Mouse (Mus musculus) embryonic facial prominence, embryonic 14.5 days (tissue): ENCODE data around the gene Cab39. TPM values are rescaled to one million over a fixed set of nuclear protein-coding genes. Genes with fewer than 3 reads are reported as not detected.

Experiments
- ATAC-seq: fragments of 200-750 bp; cut with Nextera tagmentation; 2 replicates; pipeline ENCODE4 v1.8.0; 2017; ENCODE audit warnings: low read depth, moderate number of reproducible peaks, moderate TSS enrichment
- DNase-seq: peaks from one replicate; pipeline ENCODE4 v3.0.0-alpha.2; 2015; ENCODE audit warnings: low spot score
- H3K27ac ChIP-seq: fragments of 300-500 bp; sonication (generic); replicated peaks from 2 replicates; pipeline ENCODE4 v1.5.1; 2014; ENCODE audit warnings: low read depth, mild to moderate bottlenecking, low read length, moderate library complexity
- H3K27me3 ChIP-seq: fragments of 300-500 bp; sonication (generic); replicated peaks from 2 replicates; pipeline ENCODE4 v1.6.1; 2014; ENCODE audit warnings: low read length; ENCODE audit not compliant: control insufficient read depth, insufficient read depth
- H3K36me3 ChIP-seq: fragments of 300-500 bp; sonication (generic); 2 replicates; pipeline ENCODE4 v1.6.1; 2014; ENCODE audit warnings: low read length, mixed read lengths; ENCODE audit not compliant: control insufficient read depth, insufficient read depth
- H3K4me1 ChIP-seq: fragments of 300-500 bp; sonication (generic); 2 replicates; pipeline ENCODE4 v1.6.1; 2014; ENCODE audit warnings: antibody characterized with exemption, low read length; ENCODE audit not compliant: control insufficient read depth, insufficient read depth
- H3K4me2 ChIP-seq: fragments of 300-500 bp; sonication (generic); 2 replicates; pipeline ENCODE4 v1.6.1; 2014; ENCODE audit warnings: low read depth, mild to moderate bottlenecking, low read length, moderate library complexity, mixed read lengths
- H3K4me3 ChIP-seq: fragments of 300-500 bp; sonication (generic); 2 replicates; pipeline ENCODE4 v1.5.1; 2014; ENCODE audit warnings: low read depth, mild to moderate bottlenecking, low read length
- H3K9ac ChIP-seq: fragments of 300-500 bp; sonication (generic); 2 replicates; pipeline ENCODE4 v1.6.1; 2014; ENCODE audit warnings: low read depth, mild to moderate bottlenecking, low read length, moderate library complexity, mixed read lengths
- H3K9me3 ChIP-seq: fragments of 300-500 bp; sonication (generic); 2 replicates; pipeline ENCODE4 v1.6.1; 2016; ENCODE audit warnings: low read length; ENCODE audit not compliant: control insufficient read depth
- WGBS: fragments of 180-500 bp; shearing (Covaris S2); extraction: QIAGEN DNeasy Blood & Tissue Kit; methylation state at CpG from one replicate; pipeline ENCODE4 v1.1.7; 2014; 5-methylcytosine and 5-hydroxymethylcytosine counted together
- polyA plus RNA-seq: library from polyadenylated mRNA; unstranded; fragments of >200 nt; fragmentation: Nextera tagmentation; extraction: Ambion mirVana; gene quantifications from 2 replicates; pipeline ENCODE4 v1.2.1, GENCODE M21; 2014

The Cab39 gene
- polyA plus RNA-seq, 1 experiment from 2014 or later = 45.2 TPM

DNA sequence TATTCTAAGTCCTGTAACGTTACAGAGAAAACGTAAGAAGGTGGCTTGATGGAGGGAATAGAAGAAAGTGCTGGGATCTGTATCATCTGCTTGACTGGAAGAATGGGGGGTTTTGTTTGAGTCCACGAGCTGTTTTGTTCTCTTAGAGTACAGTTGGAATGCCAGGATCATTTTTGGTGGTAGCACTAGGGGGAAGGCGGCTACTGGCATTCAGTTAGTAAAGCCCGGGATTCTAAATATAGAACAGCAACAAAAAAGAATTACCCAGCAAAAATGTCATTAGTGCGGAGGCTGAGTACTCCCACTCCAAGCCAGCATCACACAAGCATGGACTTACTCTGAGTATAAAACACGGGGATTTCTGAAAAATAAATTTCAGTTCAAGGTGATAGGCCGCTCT, 29.0 kb downstream of the Cab39 start:
- ATAC-seq (no peak), DNase-seq (no peak)
- Histone ChIP-seq H3K9me3 (no peaks in the 10 kb centered on the region; the same call in 1 of the 2 replicates), H3K36me3 (peaks cover 51% of the 10 kb centered on the region), H3K9ac (no peak overlapping the region), H3K4me1 (no peaks in the 10 kb centered on the region), H3K27ac (no peak overlapping the region), H3K4me3 (no peak overlapping the region), H3K4me2 (no peak overlapping the region), H3K27me3 (no peaks in the 10 kb centered on the region)
- 89% methylated on average over 8 of the region's 8 CpGs for WGBS

DNA sequence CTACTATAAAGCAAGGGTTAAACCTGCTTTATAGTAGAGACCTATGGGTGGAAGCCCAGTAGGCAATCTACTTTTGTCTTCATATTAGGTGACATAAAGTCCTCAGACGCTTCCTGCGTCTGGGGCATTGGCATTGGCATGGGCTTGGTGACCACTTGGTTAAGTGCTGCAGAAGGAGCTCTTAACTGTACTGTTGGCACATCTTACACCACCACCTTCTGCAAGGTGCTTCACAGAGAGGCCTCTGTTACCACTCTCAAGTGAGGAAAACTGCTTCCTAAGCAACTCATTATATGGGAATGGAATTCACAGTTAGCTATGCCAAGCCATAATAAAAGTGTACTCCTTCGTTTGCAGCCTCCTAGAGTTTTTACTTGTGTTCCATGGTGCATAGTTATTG, 31.7 kb downstream of the Cab39 start:
- DNase-seq = no peak
- Histone ChIP-seq H3K27me3 (no peaks in the 10 kb centered on the region), H3K9ac (no peak overlapping the region), H3K27ac (no peak overlapping the region), H3K36me3 (peaks cover 43% of the 10 kb centered on the region), H3K4me2 (no peak overlapping the region), H3K4me1 (no peaks in the 10 kb centered on the region), H3K4me3 (no peak overlapping the region), H3K9me3 (no peaks in the 10 kb centered on the region)
- 87% methylated on average over 3 of the region's 3 CpGs for whole genome bisulfite sequencing
- no peak for ATAC-seq

DNA sequence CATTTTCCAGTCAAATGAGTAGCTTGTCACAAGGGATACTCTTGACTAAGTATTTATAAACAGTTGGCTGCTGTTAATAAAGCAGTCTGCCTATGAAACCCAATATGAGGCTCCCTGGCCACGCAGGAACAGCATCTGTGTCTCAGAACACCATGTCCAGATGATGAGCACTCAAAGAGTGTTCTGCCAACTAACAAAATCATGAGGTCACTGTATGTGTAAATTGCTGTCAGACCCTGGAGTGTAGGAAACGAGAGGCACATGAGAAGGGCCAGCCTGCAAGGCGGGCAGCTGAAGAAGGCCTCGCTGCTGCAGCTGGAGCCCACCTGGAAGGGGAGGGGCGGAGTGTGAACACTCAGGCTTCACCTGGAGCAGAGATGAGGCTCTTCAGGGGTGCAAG, 33.9 kb downstream of the Cab39 start:
- Histone ChIP-seq H3K9ac (no peak overlapping the region), H3K36me3 (peaks cover 26% of the 10 kb centered on the region), H3K4me1 (no peaks in the 10 kb centered on the region), H3K9me3 (no peaks in the 10 kb centered on the region), H3K4me2 (no peak overlapping the region), H3K4me3 (no peak overlapping the region), H3K27me3 (no peaks in the 10 kb centered on the region), H3K27ac (no peak overlapping the region)
- 71% methylated on average over 5 of the region's 5 CpGs for WGBS
- no peak for ATAC-seq
- peak; percentile 19 for DNase-seq

DNA sequence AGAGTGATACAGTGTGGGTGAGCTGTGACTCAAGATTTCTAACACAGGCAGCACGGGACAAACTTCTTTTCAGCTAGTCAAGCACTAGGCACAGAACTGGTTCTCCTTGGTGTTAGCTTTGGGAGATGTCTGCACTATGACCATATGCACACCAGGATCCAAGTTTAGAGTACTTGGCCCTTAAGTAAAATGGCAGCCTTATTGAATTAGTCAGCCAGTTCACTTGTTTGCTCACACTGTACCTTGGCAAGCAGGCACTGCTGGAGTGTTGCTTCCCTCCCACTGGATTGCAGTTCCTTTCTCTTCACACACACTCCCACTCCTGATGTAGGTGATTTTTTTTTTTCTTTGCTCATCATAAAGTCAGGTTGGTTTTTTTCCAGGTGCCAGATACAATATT, 35.8 kb downstream of the Cab39 start:
- no peaks in the 10 kb centered on the region for H3K4me1 ChIP-seq
- H3K4me2 ChIP-seq = no peak overlapping the region
- no peak for DNase-seq
- 92% methylated on average over 1 of the region's 1 CpGs for WGBS
- no peaks in the 10 kb centered on the region for H3K27me3 ChIP-seq
- H3K27ac ChIP-seq = no peak overlapping the region
- no peak overlapping the region for H3K4me3 ChIP-seq
- no peak overlapping the region for H3K9ac ChIP-seq
- no peaks in the 10 kb centered on the region for H3K9me3 ChIP-seq
- H3K36me3 ChIP-seq = peaks cover 14% of the 10 kb centered on the region; the same call in 1 of the 2 replicates
- ATAC-seq = no peak

DNA sequence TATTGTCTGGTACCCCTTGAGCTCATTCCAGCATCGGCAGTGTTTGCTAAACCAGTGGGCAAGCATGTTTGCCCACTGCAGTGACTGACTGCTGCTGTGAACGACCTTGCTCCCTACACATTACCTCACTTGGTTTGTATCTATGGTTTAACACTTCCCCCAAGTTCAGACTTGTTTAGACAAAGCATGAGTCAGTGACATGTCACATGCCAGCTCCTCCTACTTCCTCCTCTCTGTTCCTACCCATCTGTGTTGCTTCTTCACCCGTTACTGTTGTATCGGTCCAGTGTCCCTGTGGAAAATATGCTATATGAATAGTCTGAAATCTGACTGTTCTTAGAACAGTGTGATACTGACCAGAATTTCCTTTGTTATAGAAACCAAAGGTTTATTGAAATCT, 44.8 kb downstream of the Cab39 start:
- ATAC-seq = 0 out of 2 replicates have a peak, but pooled peaks have one; percentile 53
- H3K27ac ChIP-seq = no peak overlapping the region
- no peak overlapping the region for H3K4me3 ChIP-seq
- H3K27me3 ChIP-seq = no peaks in the 10 kb centered on the region
- WGBS = 71% methylated on average over 4 of the region's 4 CpGs
- no peak overlapping the region for H3K4me2 ChIP-seq
- H3K9ac ChIP-seq = no peak overlapping the region
- DNase-seq = peak; percentile 55
- H3K4me1 ChIP-seq = no peaks in the 10 kb centered on the region
- H3K9me3 ChIP-seq = no peaks in the 10 kb centered on the region
- H3K36me3 ChIP-seq = peaks cover 22% of the 10 kb centered on the region

DNA sequence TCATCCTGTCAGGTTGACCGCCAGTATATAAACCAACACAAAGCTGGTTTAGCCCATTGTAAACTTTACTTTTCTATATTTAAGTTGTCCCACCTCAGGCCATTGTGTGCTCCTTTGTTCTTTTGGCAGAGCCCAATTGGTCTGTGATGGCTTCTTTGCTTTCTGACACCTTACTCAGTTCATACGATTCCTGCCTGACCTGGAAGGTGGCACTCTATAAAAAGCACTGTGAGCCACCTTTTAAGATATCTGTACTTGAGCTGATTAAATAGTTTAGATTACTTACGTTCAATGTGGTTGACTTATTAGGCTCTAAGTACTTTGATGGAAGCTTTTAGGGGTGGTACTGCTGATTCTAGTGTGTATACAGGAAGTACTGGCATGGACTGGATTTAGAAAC, 46.1 kb downstream of the Cab39 start:
- Histone ChIP-seq H3K4me1 (no peaks in the 10 kb centered on the region), H3K9me3 (no peaks in the 10 kb centered on the region), H3K4me2 (no peak overlapping the region), H3K27me3 (no peaks in the 10 kb centered on the region), H3K9ac (no peak overlapping the region), H3K4me3 (no peak overlapping the region), H3K36me3 (peaks cover 30% of the 10 kb centered on the region), H3K27ac (no peak overlapping the region)
- ATAC-seq (no peak), DNase-seq (no peak)
- WGBS = 75% methylated on average over 3 of the region's 3 CpGs

DNA sequence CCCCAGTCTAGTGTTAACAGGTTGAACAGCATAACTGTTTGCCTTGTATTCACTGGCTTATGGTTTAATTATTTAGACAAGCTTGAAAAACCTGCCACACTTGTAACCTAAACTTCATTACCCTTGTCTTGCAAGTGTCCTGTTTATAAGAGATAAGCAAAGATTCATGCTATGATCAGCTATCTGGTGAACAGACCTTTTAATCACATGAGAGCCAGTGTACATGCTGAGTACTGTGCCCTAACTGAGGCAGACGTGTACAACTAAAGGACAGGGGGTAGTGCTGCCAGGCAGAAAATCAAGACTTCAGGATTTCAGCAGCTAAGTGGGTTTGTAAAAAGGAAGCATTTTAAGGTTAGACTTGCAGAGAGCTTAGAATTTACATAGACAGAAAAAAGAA, 46.5 kb downstream of the Cab39 start:
- Histone ChIP-seq H3K27me3 (no peaks in the 10 kb centered on the region), H3K4me3 (no peak overlapping the region), H3K9me3 (no peaks in the 10 kb centered on the region), H3K9ac (no peak overlapping the region), H3K4me2 (no peak overlapping the region), H3K36me3 (peaks cover 31% of the 10 kb centered on the region), H3K27ac (no peak overlapping the region), H3K4me1 (no peaks in the 10 kb centered on the region)
- ATAC-seq = no peak
- WGBS = 85% methylated on average over 1 of the region's 1 CpGs
- DNase-seq = no peak

DNA sequence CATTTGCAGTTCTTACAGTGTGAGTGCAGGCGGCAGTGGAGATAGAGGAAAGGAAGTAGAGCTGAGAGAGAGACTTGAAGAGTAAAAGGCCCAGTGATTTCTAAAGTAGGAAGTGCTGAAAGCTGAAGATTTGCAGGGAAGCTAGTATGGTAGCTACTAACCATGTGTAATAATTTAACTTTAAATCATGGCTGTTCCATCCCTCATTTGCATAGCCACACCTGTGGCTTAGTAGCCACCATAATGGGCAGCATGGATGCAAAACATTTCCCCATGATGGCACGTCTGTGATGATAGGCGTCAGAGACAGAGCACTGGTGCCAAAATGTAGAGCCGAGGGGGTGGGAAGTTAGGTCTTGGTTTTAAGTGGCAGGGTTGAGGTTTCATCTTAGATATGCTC, 47.2 kb downstream of the Cab39 start:
- H3K4me1 ChIP-seq = no peaks in the 10 kb centered on the region
- H3K27me3 ChIP-seq = no peaks in the 10 kb centered on the region
- DNase-seq (no peak), ATAC-seq (no peak)
- H3K9ac ChIP-seq = no peak overlapping the region
- WGBS = 83% methylated on average over 4 of the region's 4 CpGs
- no peak overlapping the region for H3K27ac ChIP-seq
- H3K4me2 ChIP-seq = no peak overlapping the region
- H3K9me3 ChIP-seq = no peaks in the 10 kb centered on the region
- H3K36me3 ChIP-seq = peaks cover 34% of the 10 kb centered on the region
- H3K4me3 ChIP-seq = no peak overlapping the region

DNA sequence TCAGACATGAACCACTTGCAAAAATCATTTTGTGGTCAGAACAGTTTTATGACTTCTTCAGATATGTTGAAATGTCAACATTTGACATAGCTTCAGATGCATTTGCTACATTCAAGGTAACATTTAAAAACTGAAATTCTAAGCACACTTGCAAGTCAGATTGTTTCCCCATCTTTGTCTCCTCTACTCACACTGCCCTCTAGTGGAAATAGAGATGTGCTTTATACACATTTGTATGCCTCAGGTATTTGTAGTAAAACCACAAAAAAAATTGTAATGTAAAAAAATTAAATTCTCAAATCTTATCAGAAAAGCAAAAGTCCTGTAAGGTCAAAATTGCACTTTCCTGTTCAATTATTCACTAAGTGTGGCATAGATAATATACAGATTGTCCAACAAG, 49.0 kb downstream of the Cab39 start:
- Histone ChIP-seq H3K4me3 (no peak overlapping the region), H3K27ac (no peak overlapping the region), H3K4me1 (no peaks in the 10 kb centered on the region), H3K9ac (no peak overlapping the region), H3K36me3 (peaks cover 34% of the 10 kb centered on the region), H3K27me3 (no peaks in the 10 kb centered on the region), H3K4me2 (no peak overlapping the region), H3K9me3 (no peaks in the 10 kb centered on the region)
- DNase-seq = peak; percentile 45
- no peak for ATAC-seq
